Mouse (Mus musculus) forebrain, embryonic 16.5 days (tissue): ENCODE measurements around the gene Lrp2bp. TPM values are rescaled to one million over a fixed set of nuclear protein-coding genes. Genes with fewer than 3 reads are reported as not detected.

Source experiments
- ATAC-seq: fragments of 200-750 bp; cut with Nextera tagmentation; 2 replicates; pipeline ENCODE4 v1.8.0; 2017; ENCODE audit warnings: mild to moderate bottlenecking, moderate library complexity
- H3K27ac ChIP-seq: fragments of 300-500 bp; sonication (generic); 2 replicates; pipeline ENCODE4 v1.5.1; 2014; ENCODE audit warnings: low read length, control low read depth
- H3K27me3 ChIP-seq: fragments of 300-500 bp; sonication (generic); replicated peaks from 2 replicates; pipeline ENCODE4 v1.6.1; 2014; ENCODE audit warnings: low read length; ENCODE audit not compliant: control insufficient read depth, insufficient read depth
- H3K36me3 ChIP-seq: fragments of 300-500 bp; sonication (generic); 2 replicates; pipeline ENCODE4 v1.6.1; 2014; ENCODE audit not compliant: control insufficient read depth, insufficient read depth
- H3K4me1 ChIP-seq: fragments of 300-500 bp; sonication (generic); replicated peaks from 2 replicates; pipeline ENCODE4 v1.6.1; 2014; ENCODE audit warnings: low read length; ENCODE audit not compliant: control insufficient read depth, insufficient read depth
- H3K4me2 ChIP-seq: fragments of 300-500 bp; sonication (generic); 2 replicates; pipeline ENCODE4 v1.6.1; 2014; ENCODE audit warnings: mild to moderate bottlenecking, low read length, control low read depth
- H3K4me3 ChIP-seq: fragments of 300-500 bp; sonication (generic); replicated peaks from 2 replicates; pipeline ENCODE4 v1.5.1; 2014; ENCODE audit warnings: mild to moderate bottlenecking, low read length, control low read depth
- H3K9ac ChIP-seq: fragments of 300-500 bp; sonication (generic); replicated peaks from 2 replicates; pipeline ENCODE4 v1.6.1; 2014; ENCODE audit warnings: low read depth, low read length, control low read depth
- H3K9me3 ChIP-seq: fragments of 300-500 bp; sonication (generic); 2 replicates; pipeline ENCODE4 v1.6.1; 2016; ENCODE audit warnings: low read length; ENCODE audit not compliant: control insufficient read depth
- WGBS: fragments of 180-500 bp; shearing (Covaris S2); extraction: QIAGEN DNeasy Blood & Tissue Kit; methylation state at CpG from one replicate; pipeline ENCODE4 v1.1.7; 2014; 5-methylcytosine and 5-hydroxymethylcytosine counted together
- polyA plus RNA-seq: library from polyadenylated mRNA; unstranded; fragments of >200 nt; fragmentation: Nextera tagmentation; extraction: Ambion mirVana; gene quantifications from 2 replicates; pipeline ENCODE4 v1.2.1, GENCODE M21; 2015

Gene Lrp2bp
- polyA plus RNA-seq, 1 experiment from 2014 or later: 0.24 TPM

DNA sequence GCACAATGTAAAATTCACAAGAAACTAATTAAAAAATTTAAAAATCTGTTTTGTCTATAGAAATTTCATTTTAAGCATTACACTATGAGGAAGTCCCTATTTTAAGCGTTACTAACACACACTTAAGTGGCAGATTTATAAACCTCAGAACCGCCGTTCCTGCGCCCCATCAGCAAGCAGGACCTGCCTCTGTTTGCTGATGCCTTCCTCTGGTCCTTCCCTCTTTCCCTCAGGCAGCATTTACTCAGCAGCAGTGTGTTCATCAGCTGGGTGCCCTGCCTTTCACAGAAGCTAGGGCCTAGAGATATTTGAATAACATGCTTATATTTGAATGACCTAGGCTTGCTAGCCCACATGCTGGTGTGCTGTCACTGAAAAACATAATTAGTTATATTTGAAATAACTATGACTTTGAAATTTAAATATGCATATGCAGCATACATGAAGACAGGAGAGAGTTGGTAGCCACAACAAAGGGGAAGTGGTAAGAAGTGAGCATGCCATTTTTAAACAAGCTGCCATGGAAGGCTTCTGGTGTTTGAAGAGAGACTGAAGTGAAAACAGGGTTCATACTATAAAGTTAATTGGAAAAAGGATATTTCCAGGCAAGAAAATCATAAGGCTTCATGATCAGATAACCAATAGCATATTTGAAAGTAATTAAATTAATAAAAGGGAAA lies 8.3 kb upstream of the Lrp2bp start:
- WGBS: 97% methylated on average over 4 of the region's 4 CpGs
- H3K27ac ChIP-seq: no peak overlapping the region
- no peaks in the 10 kb centered on the region for H3K4me1 ChIP-seq
- no peak overlapping the region for H3K4me2 ChIP-seq
- H3K4me3 ChIP-seq: no peak overlapping the region
- H3K36me3 ChIP-seq: peaks cover 11% of the 10 kb centered on the region
- no peaks in the 10 kb centered on the region for H3K9me3 ChIP-seq
- H3K9ac ChIP-seq: no peak overlapping the region
- no peak for ATAC-seq
- no peaks in the 10 kb centered on the region for H3K27me3 ChIP-seq

- peaks cover 2% of the 10 kb centered on the region for H3K4me1 ChIP-seq
- no peaks in the 10 kb centered on the region for H3K9me3 ChIP-seq
- H3K36me3 ChIP-seq: peaks cover 17% of the 10 kb centered on the region
- H3K4me3 ChIP-seq: no peak overlapping the region
- H3K4me2 ChIP-seq: no peak overlapping the region
- ATAC-seq: no peak
- no peak overlapping the region for H3K9ac ChIP-seq
- WGBS: 97% methylated on average over 2 of the region's 2 CpGs
- no peaks in the 10 kb centered on the region for H3K27me3 ChIP-seq
- no peak overlapping the region for H3K27ac ChIP-seq
Measured at GRCm38 (mm10) chr8:45994111-45994510, 5.0 kb upstream of the Lrp2bp start.

DNA sequence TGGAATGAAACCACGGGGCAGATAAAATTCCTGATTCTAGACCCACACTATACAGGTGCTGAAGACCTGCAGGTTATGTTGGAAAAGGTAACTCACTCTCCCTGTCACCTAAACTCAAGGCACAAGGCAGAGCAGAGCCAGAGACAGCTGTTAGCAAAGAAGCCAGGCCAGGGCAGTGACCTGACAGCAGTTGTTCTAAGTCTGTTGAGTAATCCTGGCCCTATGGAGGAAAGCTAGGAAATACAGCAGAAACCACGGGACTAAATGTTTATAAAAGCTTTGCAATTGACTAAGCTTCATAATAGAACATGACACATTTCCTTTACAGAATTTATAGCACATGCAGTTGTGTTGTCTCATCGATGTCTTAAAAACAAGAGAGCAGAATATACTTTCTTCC lies 3.5 kb upstream of the Lrp2bp start:
- H3K4me2 ChIP-seq: no peak overlapping the region
- WGBS: 95% methylated on average over 3 of the region's 3 CpGs
- H3K27me3 ChIP-seq: no peaks in the 10 kb centered on the region
- no peaks in the 10 kb centered on the region for H3K9me3 ChIP-seq
- H3K4me1 ChIP-seq: peaks cover 4% of the 10 kb centered on the region
- no peak overlapping the region for H3K4me3 ChIP-seq
- no peak overlapping the region for H3K27ac ChIP-seq
- ATAC-seq: no peak
- no peak overlapping the region for H3K9ac ChIP-seq
- H3K36me3 ChIP-seq: peaks cover 17% of the 10 kb centered on the region

GRCm38 (mm10) chr8:45998228-45998627 lies 875 bp upstream of the Lrp2bp start:
- no peak overlapping the region for H3K4me2 ChIP-seq
- WGBS: 94% methylated on average over 2 of the region's 2 CpGs
- H3K4me3 ChIP-seq: no peak overlapping the region
- peaks cover 17% of the 10 kb centered on the region for H3K36me3 ChIP-seq
- H3K27ac ChIP-seq: no peak overlapping the region
- no peak for ATAC-seq
- no peaks in the 10 kb centered on the region for H3K27me3 ChIP-seq
- H3K9ac ChIP-seq: no peak overlapping the region
- no peaks in the 10 kb centered on the region for H3K9me3 ChIP-seq
- H3K4me1 ChIP-seq: peaks cover 4% of the 10 kb centered on the region

- Histone ChIP-seq H3K27me3 (no peaks in the 10 kb centered on the region), H3K4me2 (peak overlapping the region; percentile 76), H3K9ac (peak overlapping the region; percentile 90), H3K4me1 (peaks cover 4% of the 10 kb centered on the region), H3K27ac (peak overlapping the region; percentile 97), H3K9me3 (no peaks in the 10 kb centered on the region), H3K36me3 (peaks cover 15% of the 10 kb centered on the region), H3K4me3 (peak overlapping the region; percentile 65)
- ATAC-seq: peak; percentile 99
- WGBS: 2% methylated on average over 55 of the region's 55 CpGs
Measured at GRCm38 (mm10) chr8:45999784-46000705, 942 bp downstream of the Lrp2bp start.

- Histone ChIP-seq H3K27me3 (no peaks in the 10 kb centered on the region), H3K4me1 (no peaks in the 10 kb centered on the region; the same call in 1 of the 2 replicates), H3K9me3 (no peaks in the 10 kb centered on the region), H3K27ac (no peak within 1 kb of the TSS), H3K4me2 (no peak within 1 kb of the TSS), H3K9ac (no peak within 1 kb of the TSS), H3K4me3 (no peak within 1 kb of the TSS), H3K36me3 (no peaks in the 10 kb centered on the region)
- ATAC-seq: no peak
- WGBS: 80% methylated on average over 4 of the region's 4 CpGs
Measured at GRCm38 (mm10) chr8:46005596-46005995, 6.5 kb downstream of the Lrp2bp start, which contains the start of gene Ankrd37. Gene Ankrd37 (minus strand): TSS chr8:46005707.

DNA sequence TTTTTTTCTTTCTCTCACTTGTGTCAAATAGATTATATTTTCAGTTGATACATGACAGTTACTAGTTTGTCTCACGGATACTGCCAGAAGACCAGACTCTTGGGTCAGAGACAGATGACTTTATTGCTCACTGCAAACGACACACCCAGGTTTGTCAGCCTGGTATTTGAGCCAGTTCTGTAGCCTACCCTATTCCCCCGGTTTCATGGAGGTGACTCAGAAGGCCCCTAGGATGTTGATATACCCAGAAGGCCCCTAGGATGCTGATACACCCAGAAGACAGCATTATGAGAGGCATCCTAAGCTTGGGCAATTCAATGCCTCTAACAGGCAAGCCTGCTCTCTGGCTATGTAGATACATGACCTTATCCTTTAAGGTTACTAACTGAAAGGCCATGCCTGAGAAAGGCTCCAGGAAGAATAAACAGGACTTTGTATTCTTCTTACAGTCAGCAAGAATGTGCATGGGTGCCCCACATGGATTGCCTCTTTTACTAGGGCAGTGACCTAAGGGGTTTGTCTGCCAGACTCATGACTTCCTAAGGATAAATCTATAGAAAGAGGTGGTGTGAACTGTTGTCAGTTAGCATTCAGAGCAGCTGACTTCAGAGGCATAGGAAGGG lies 8.1 kb downstream of the Lrp2bp start:
- Histone ChIP-seq H3K4me3 (no peak overlapping the region), H3K9ac (no peak overlapping the region), H3K4me2 (no peak overlapping the region), H3K4me1 (no peaks in the 10 kb centered on the region; the same call in 1 of the 2 replicates), H3K36me3 (no peaks in the 10 kb centered on the region), H3K27me3 (no peaks in the 10 kb centered on the region), H3K9me3 (no peaks in the 10 kb centered on the region), H3K27ac (no peak overlapping the region)
- no peak for ATAC-seq
- WGBS: 90% methylated on average over 3 of the region's 3 CpGs

DNA sequence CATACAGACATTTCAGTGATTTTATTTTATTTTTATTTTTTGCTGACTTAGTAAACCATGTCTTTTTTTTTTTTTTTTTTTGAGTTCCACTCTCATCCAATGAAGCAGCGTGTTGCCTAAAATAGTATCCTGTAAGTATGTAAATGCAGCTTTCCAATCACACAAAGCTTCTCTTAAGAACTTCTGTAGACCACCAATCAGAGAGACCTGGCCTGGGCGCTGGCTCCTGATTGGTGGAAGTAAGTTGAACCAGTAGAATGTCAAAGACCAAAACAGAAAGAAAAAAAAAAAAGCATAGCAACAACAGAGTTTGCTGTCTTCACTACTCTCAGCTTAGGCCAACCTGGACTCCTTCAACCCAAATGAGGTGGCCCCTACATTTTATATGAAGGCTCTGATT lies 11.2 kb downstream of the Lrp2bp start:
- H3K4me3 ChIP-seq: no peak overlapping the region
- peak; percentile 50 for ATAC-seq

More for the DNA sequence above, 11.2 kb downstream of the Lrp2bp start:
- Histone ChIP-seq H3K27ac (no peak overlapping the region), H3K27me3 (no peaks in the 10 kb centered on the region), H3K36me3 (no peaks in the 10 kb centered on the region), H3K9me3 (no peaks in the 10 kb centered on the region), H3K4me1 (no peaks in the 10 kb centered on the region; the same call in 1 of the 2 replicates), H3K4me2 (peak overlapping the region; percentile 20), H3K9ac (no peak overlapping the region)
- 45% methylated on average over 2 of the region's 2 CpGs for WGBS
